Mouse (Mus musculus): ENCODE measurements at regions not wholly inside any gene's neighbourhood (a gene's known extent, or its start where the extent isn't known, plus 50 kb on each side); places are given as distances from the start of the nearest gene placed in this dataset.
"Not testable (repeated sequence)": the region's sequence is repeated elsewhere in the genome, so short reads cannot be mapped to it uniquely, and the experiment has no call there.

GRCm38 (mm10) chr11:40159161-40159560 is 535.8 kb downstream of the Mat2b start:
- DNase-seq; intact Hi-C loops (cut with DNase I): not testable (repeated sequence)

GRCm38 (mm10) chr11:40149312-40149711 is 545.7 kb downstream of the Mat2b start:
- intact Hi-C loops (cut with DNase I), result loop anchor here (5.0 kb wide), 2 partner anchors 453 to 562 kb away; no protein-coding TSS in a partner anchor
- DNase-seq, result peak; percentile 68

GRCm38 (mm10) chr11:40137803-40138202 is 557.2 kb downstream of the Mat2b start:
- intact Hi-C loops (cut with DNase I), result no loop called here
- DNase-seq, result no peak

GRCm38 (mm10) chr11:40102613-40103012 is 592.4 kb downstream of the Mat2b start:
- intact Hi-C loops (cut with DNase I), result no loop called here
- no peak for DNase-seq

GRCm38 (mm10) chr11:40074317-40074716 is 620.7 kb downstream of the Mat2b start:
- no peak for DNase-seq
- intact Hi-C loops (cut with DNase I), result no loop called here

- intact Hi-C loops (cut with DNase I), result no loop called here
- no peak for DNase-seq
Measured at GRCm38 (mm10) chr11:40050503-40050902, 644.5 kb downstream of the Mat2b start.

GRCm38 (mm10) chr11:40027511-40027910 is 667.5 kb downstream of the Mat2b start:
- DNase-seq, result no peak
- intact Hi-C loops (cut with DNase I), result no loop called here

- intact Hi-C loops (cut with DNase I), result no loop called here
- no peak for DNase-seq
Measured at GRCm38 (mm10) chr11:39999483-39999882, 695.5 kb downstream of the Mat2b start.

GRCm38 (mm10) chr11:39998612-39999011 is 696.4 kb downstream of the Mat2b start:
- no peak for DNase-seq
- intact Hi-C loops (cut with DNase I), result no loop called here

GRCm38 (mm10) chr11:39972585-39972984 is 722.4 kb downstream of the Mat2b start:
- intact Hi-C loops (cut with DNase I), result no loop called here
- DNase-seq, result no peak

GRCm38 (mm10) chr11:39963705-39964104 is 731.3 kb downstream of the Mat2b start:
- no peak for DNase-seq
- intact Hi-C loops (cut with DNase I), result no loop called here

- intact Hi-C loops (cut with DNase I), result no loop called here
- DNase-seq, result no peak
Measured at GRCm38 (mm10) chr11:39954426-39954825, 740.6 kb downstream of the Mat2b start.

GRCm38 (mm10) chr11:39944196-39944595 is 750.8 kb downstream of the Mat2b start:
- no peak for DNase-seq
- intact Hi-C loops (cut with DNase I), result no loop called here

- intact Hi-C loops (cut with DNase I), result no loop called here
- no peak for DNase-seq
Measured at GRCm38 (mm10) chr11:39934216-39934615, 760.8 kb downstream of the Mat2b start.

- intact Hi-C loops (cut with DNase I), result no loop called here
- peak; percentile 11 for DNase-seq
Measured at GRCm38 (mm10) chr11:39923977-39924527, 771.0 kb downstream of the Mat2b start.

- intact Hi-C loops (cut with DNase I), result no loop called here
Measured at GRCm38 (mm10) chr11:39917716-39918347, 777.2 kb downstream of the Mat2b start.

GRCm38 (mm10) chr11:39899644-39900225 is 795.3 kb downstream of the Mat2b start:
- intact Hi-C loops (cut with DNase I), result no loop called here

More at GRCm38 (mm10) chr11:39917716-39918347, 777.2 kb downstream of the Mat2b start:
- DNase-seq, result peak; percentile 56

GRCm38 (mm10) chr11:39883305-39883704 is 811.7 kb downstream of the Mat2b start:
- intact Hi-C loops (cut with DNase I), result no loop called here
- no peak for DNase-seq

More at GRCm38 (mm10) chr11:39899644-39900225, 795.3 kb downstream of the Mat2b start:
- DNase-seq, result no peak

GRCm38 (mm10) chr11:39868451-39868979 is 826.5 kb downstream of the Mat2b start:
- DNase-seq, result peak; percentile 38
- intact Hi-C loops (cut with DNase I), result no loop called here
